Mouse (Mus musculus) MEL (cell line): ENCODE data around the gene Fbxw2.
"Not testable (repeated sequence)": the region's sequence is repeated elsewhere in the genome, so short reads cannot be mapped to it uniquely, and the experiment has no call there.

Experiments used
- BHLHE40 ChIP-seq: IDR thresholded peaks from 2 replicates; pipeline ENCODE4 v1.6.1; 2012; ENCODE audit warnings: low read depth, mild to moderate bottlenecking, inconsistent platforms, low read length, improper control_type of control experiment, borderline replicate concordance
- CHD1 ChIP-seq: IDR thresholded peaks from 2 replicates; pipeline ENCODE4 v1.6.1; 2012; ENCODE audit warnings: low read depth, mild to moderate bottlenecking, inconsistent platforms, low read length, improper control_type of control experiment
- CHD2 ChIP-seq: IDR thresholded peaks from 2 replicates; pipeline ENCODE4 v1.6.1; 2011; ENCODE audit warnings: low read length, improper control_type of control experiment
- CTCF ChIP-seq, 3 experiments: IDR thresholded peaks in 2 of 3; conservative IDR thresholded peaks in 1 of 3; 2 replicates each; pipeline ENCODE4 v1.5.1; 2011 to 2012; ENCODE audit warnings: low read length in 3 of 3, low read depth in 2 of 3, mild to moderate bottlenecking in 2 of 3, improper control_type of control experiment in 1 of 3, inconsistent platforms in 1 of 3, mixed read lengths in 1 of 3, moderate library complexity in 1 of 3; ENCODE audit not compliant: control insufficient read depth in 1 of 3, insufficient read depth in 1 of 3, poor library complexity in 1 of 3, severe bottlenecking in 1 of 3
- ELF1 ChIP-seq: IDR thresholded peaks from 2 replicates; pipeline ENCODE4 v1.6.1; 2014; ENCODE audit warnings: low read depth, mild to moderate bottlenecking, inconsistent platforms, low read length, improper control_type of control experiment, moderate library complexity
- EP300 ChIP-seq, 2 experiments: IDR thresholded peaks; 2 replicates each; pipeline ENCODE4 v1.6.1; 2011; ENCODE audit warnings: improper control_type of control experiment in 2 of 2, low read length in 2 of 2, low read depth in 1 of 2, mild to moderate bottlenecking in 1 of 2
- HCFC1 ChIP-seq: IDR thresholded peaks from 2 replicates; pipeline ENCODE4 v1.6.1; 2012; ENCODE audit warnings: low read depth, mild to moderate bottlenecking, inconsistent platforms, low read length, improper control_type of control experiment, moderate library complexity
- KAT2A ChIP-seq: conservative IDR thresholded peaks from 2 replicates; pipeline ENCODE4 v1.6.1; 2012; ENCODE audit warnings: low read depth, low read length, improper control_type of control experiment, inconsistent platforms
- MAFK ChIP-seq: IDR thresholded peaks from 2 replicates; pipeline ENCODE4 v1.6.1; 2011; ENCODE audit warnings: low read depth, mild to moderate bottlenecking, low read length, improper control_type of control experiment, borderline replicate concordance
- MEF2A ChIP-seq: IDR thresholded peaks from 2 replicates; pipeline ENCODE4 v1.6.1; 2014; ENCODE audit warnings: low read depth, mild to moderate bottlenecking, inconsistent platforms, low read length, improper control_type of control experiment; ENCODE audit not compliant: poor library complexity, insufficient replicate concordance, severe bottlenecking; ENCODE audit errors: extremely low read depth
- POLR2A ChIP-seq, 2 experiments: IDR thresholded peaks; 2 replicates each; pipeline ENCODE4 v1.6.1; 2011 to 2012; ENCODE audit warnings: low read length in 2 of 2, mild to moderate bottlenecking in 2 of 2, control low read depth in 1 of 2, improper control_type of control experiment in 1 of 2, low read depth in 1 of 2, moderate library complexity in 1 of 2; ENCODE audit not compliant: control insufficient read depth in 1 of 2, insufficient read depth in 1 of 2, poor library complexity in 1 of 2
- TCF12 ChIP-seq: IDR thresholded peaks from 2 replicates; pipeline ENCODE4 v1.6.1; 2014; ENCODE audit warnings: low read depth, mild to moderate bottlenecking, inconsistent platforms, low read length, improper control_type of control experiment, moderate library complexity
- USF1 ChIP-seq: IDR thresholded peaks from 2 replicates; pipeline ENCODE4 v1.6.1; 2014; ENCODE audit warnings: low read depth, mild to moderate bottlenecking, inconsistent platforms, low read length, improper control_type of control experiment, moderate library complexity

DNA sequence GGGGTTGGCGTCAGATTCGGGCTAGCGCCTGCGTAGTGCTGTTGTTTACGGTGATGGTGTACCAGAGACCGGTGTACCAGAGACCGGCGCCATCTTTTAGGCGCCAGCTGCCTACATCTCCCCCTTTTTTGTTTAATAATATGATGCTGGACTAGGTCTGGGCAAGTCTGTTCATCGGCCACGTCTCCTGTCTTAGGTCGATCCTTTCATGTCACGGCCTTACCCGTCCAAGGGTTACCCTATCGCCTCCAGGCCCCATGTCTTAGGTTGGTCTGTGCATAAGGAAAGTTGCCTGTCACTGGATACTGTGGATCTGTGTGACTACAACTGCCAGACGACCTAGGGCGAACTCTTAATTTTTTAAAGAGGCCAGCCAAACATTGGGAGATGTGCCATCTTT is 4.0 kb upstream of the Fbxw2 start:
- not testable (repeated sequence) for TF ChIP-seq HCFC1; POLR2A (IDR thresholded peaks at IDR 0.05; ENCODE audit: control insufficient read depth in 1 of 2, insufficient read depth in 1 of 2, low read depth in 1 of 2, low read length in 2 of 2, poor library complexity in 1 of 2); CTCF (IDR thresholded peaks at IDR 0.05 in 2 of 3, conservative IDR thresholded peaks at IDR 0.05 in 1 of 3; ENCODE audit: control insufficient read depth in 1 of 3, insufficient read depth in 1 of 3, low read depth in 2 of 3, low read length in 3 of 3, poor library complexity in 1 of 3, severe bottlenecking in 1 of 3); MAFK; TCF12; CHD1; BHLHE40; ELF1; MEF2A; KAT2A; EP300 (IDR thresholded peaks at IDR 0.05; ENCODE audit: low read depth in 1 of 2, low read length in 2 of 2); CHD2; USF1
